Mouse (Mus musculus) 3134 (cell line): ENCODE measurements around the gene Hist2h2ac.
"Not testable (repeated sequence)": the region's sequence is repeated elsewhere in the genome, so short reads cannot be mapped to it uniquely, and the experiment has no call there.

Experiments used
- DNase-seq: peaks from one replicate; pipeline ENCODE4 v3.0.0-alpha.2; 2011; ENCODE audit warnings: low spot score; ENCODE audit not compliant: insufficient read length; ENCODE audit errors: extremely low read depth

Hist2h2ac gene

GRCm38 (mm10) chr3:96230910-96231757, 10.5 kb upstream of the Hist2h2ac start:
- no peak for DNase-seq

- DNase-seq: no peak
These were observed 9.7 kb upstream of the Hist2h2ac start for GRCm38 (mm10) chr3:96230404-96230803.

GRCm38 (mm10) chr3:96228828-96229227, 8.1 kb upstream of the Hist2h2ac start:
- DNase-seq: no peak

GRCm38 (mm10) chr3:96226695-96227648, 6.3 kb upstream of the Hist2h2ac start:
- DNase-seq: peak; percentile 75

GRCm38 (mm10) chr3:96225421-96225820, 4.7 kb upstream of the Hist2h2ac start:
- no peak for DNase-seq

- DNase-seq: no peak
These were observed 2.1 kb upstream of the Hist2h2ac start for GRCm38 (mm10) chr3:96222774-96223173.

- no peak for DNase-seq
These were observed 959 bp upstream of the Hist2h2ac start for GRCm38 (mm10) chr3:96221640-96222038.

GRCm38 (mm10) chr3:96220131-96220764, 432 bp downstream of the Hist2h2ac start:
- DNase-seq: not testable (repeated sequence)

- peak; percentile 93 for DNase-seq
These were observed 984 bp downstream of the Hist2h2ac start, which contains the start of the genes Bola1 and Hist2h2ab for GRCm38 (mm10) chr3:96219661-96220130. TSS of gene Bola1 (minus strand) at chr3:96219709. TSS of gene Hist2h2ab (plus strand) at chr3:96219865.

- no peak for DNase-seq
These were observed 1.5 kb downstream of the Hist2h2ac start for GRCm38 (mm10) chr3:96219191-96219641.

- no peak for DNase-seq
These were observed 11.4 kb downstream of the Hist2h2ac start for GRCm38 (mm10) chr3:96209242-96209641.

- DNase-seq: no peak
These were observed 12.9 kb downstream of the Hist2h2ac start for GRCm38 (mm10) chr3:96207819-96208218.

- DNase-seq: no peak
These were observed 20.9 kb downstream of the Hist2h2ac start for GRCm38 (mm10) chr3:96199731-96200130.

GRCm38 (mm10) chr3:96198601-96199251, 22.0 kb downstream of the Hist2h2ac start:
- not testable (repeated sequence) for DNase-seq

GRCm38 (mm10) chr3:96198181-96198580, 22.5 kb downstream of the Hist2h2ac start:
- DNase-seq: no peak

GRCm38 (mm10) chr3:96197129-96197749, 23.4 kb downstream of the Hist2h2ac start:
- peak; percentile 75 for DNase-seq

- DNase-seq: no peak
These were observed 24.1 kb downstream of the Hist2h2ac start for GRCm38 (mm10) chr3:96196437-96197128.

- DNase-seq: no peak
These were observed 24.9 kb downstream of the Hist2h2ac start for GRCm38 (mm10) chr3:96195616-96196313.
